Mouse (Mus musculus) hindbrain, postnatal 0 days (tissue): ENCODE measurements around the gene Ect2l. TPM values are rescaled to one million over a fixed set of nuclear protein-coding genes. Genes with fewer than 3 reads are reported as not detected.
"Not testable (repeated sequence)": the region's sequence is repeated elsewhere in the genome, so short reads cannot be mapped to it uniquely, and the experiment has no call there.

Experiments
- ATAC-seq: fragments of 200-750 bp; cut with Nextera tagmentation; 2 replicates; pipeline ENCODE4 v1.8.0; 2017; ENCODE audit warnings: mild to moderate bottlenecking, moderate TSS enrichment, moderate library complexity
- DNase-seq: peaks from one replicate; pipeline ENCODE4 v3.0.0-alpha.2; 2015; ENCODE audit warnings: low spot score
- H3K27ac ChIP-seq: fragments of 300-500 bp; sonication (generic); 2 replicates; pipeline ENCODE4 v1.5.1; 2014; ENCODE audit warnings: mild to moderate bottlenecking
- H3K27me3 ChIP-seq: fragments of 300-500 bp; sonication (generic); 2 replicates; pipeline ENCODE4 v1.6.1; 2014; ENCODE audit warnings: low read length, mixed read lengths; ENCODE audit not compliant: insufficient read depth
- H3K36me3 ChIP-seq: fragments of 300-500 bp; sonication (generic); 2 replicates; pipeline ENCODE4 v1.6.1; 2014; ENCODE audit warnings: low read length, mixed read lengths; ENCODE audit not compliant: insufficient read depth
- H3K4me1 ChIP-seq: fragments of 300-500 bp; sonication (generic); 2 replicates; pipeline ENCODE4 v1.6.1; 2014; ENCODE audit warnings: antibody characterized with exemption, low read length, mixed read lengths; ENCODE audit not compliant: insufficient read depth
- H3K4me2 ChIP-seq: fragments of 300-500 bp; sonication (generic); 2 replicates; pipeline ENCODE4 v1.6.1; 2014; ENCODE audit warnings: low read depth, mild to moderate bottlenecking, low read length, moderate library complexity, mixed read lengths
- H3K4me3 ChIP-seq: fragments of 300-500 bp; sonication (generic); 2 replicates; pipeline ENCODE4 v1.5.1; 2014; ENCODE audit warnings: low read length
- H3K9ac ChIP-seq: fragments of 300-500 bp; sonication (generic); replicated peaks from 2 replicates; pipeline ENCODE4 v1.6.1; 2014; ENCODE audit warnings: mild to moderate bottlenecking, low read length, moderate library complexity, mixed read lengths
- H3K9me3 ChIP-seq: fragments of 300-500 bp; sonication (generic); 2 replicates; pipeline ENCODE4 v1.6.1; 2016; ENCODE audit warnings: low read length, mixed read lengths
- CTCF ChIP-seq: IDR thresholded peaks from 2 replicates; pipeline ENCODE4 v1.5.1; 2016; ENCODE audit warnings: antibody characterized with exemption, control low read depth, low read depth
- whole genome bisulfite sequencing: fragments of 180-500 bp; shearing (Covaris S2); extraction: QIAGEN DNeasy Blood & Tissue Kit; methylation state at CpG from one replicate; pipeline ENCODE4 v1.1.7; 2014; 5-methylcytosine and 5-hydroxymethylcytosine counted together
- polyA plus RNA-seq: library from polyadenylated mRNA; unstranded; fragments of >200 nt; fragmentation: Nextera tagmentation; extraction: Ambion mirVana; gene quantifications from 2 replicates; pipeline ENCODE4 v1.2.1, GENCODE M21; 2015
- total RNA-seq: library from RNA; depleted of rRNA; stranded (reverse); fragments of >200 nt; gene quantifications from 2 replicates; pipeline ENCODE4 v1.2.3, GENCODE M21; 2014

Ect2l gene
- total and polyA plus RNA-seq, 2 experiments from 2014 or later = 0.48 TPM; not detected in 1

DNA sequence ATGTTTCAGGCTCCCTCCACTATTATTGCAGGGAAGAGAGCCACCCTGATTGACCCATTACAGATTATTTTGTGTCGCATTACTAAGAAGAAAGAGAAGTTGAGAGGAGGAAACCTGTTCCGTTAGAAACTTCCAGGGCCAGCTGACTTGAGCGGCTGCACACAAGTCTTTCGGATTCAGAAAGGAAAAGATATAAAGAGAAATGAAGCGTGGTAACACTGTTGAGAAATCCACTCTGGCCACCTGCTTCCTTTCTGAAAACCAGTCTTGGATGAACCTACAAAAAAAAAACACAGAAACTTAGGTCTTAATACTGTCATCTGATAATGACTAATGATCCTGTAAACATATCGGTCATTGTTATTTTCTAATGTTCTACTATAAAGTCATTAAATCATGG lies 35.6 kb downstream of the Ect2l start:
- H3K36me3 ChIP-seq = no peaks in the 10 kb centered on the region

DNA sequence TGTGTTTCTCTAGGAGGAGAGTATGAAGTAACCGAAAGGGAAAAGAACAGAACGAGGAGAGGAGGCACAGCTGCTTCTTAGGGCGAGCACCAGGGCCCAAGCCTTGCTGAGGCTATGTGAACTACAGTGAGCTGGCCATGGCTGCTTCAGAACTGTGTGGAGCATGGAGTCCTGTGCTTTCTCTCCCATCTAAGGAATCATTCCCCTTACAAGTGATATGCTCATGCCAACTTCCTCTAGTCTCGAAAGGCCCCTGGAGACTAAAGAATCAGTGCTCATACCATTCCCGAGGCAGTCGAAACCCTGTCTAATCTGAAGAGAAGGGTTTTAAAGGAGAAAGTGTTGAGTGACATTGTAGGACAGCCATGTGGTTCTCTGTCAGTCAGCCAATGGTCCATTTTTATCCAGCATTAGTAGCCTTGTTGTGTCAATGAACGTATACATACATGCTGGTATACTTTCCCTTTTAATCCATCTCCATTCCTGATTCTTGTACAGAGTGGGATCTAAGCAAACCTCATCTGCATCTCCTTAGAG lies 48.2 kb downstream of the Ect2l start:
- Histone ChIP-seq H3K4me2 (no peak overlapping the region), H3K9ac (no peak overlapping the region)
- WGBS = 89% methylated on average over 7 of the region's 7 CpGs

More for the DNA sequence above, 35.6 kb downstream of the Ect2l start:
- H3K4me3 ChIP-seq = no peak overlapping the region
- ATAC-seq (no peak), DNase-seq (no peak)
- no peaks in the 10 kb centered on the region for H3K27me3 ChIP-seq
- H3K4me2 ChIP-seq = no peak overlapping the region
- no peak overlapping the region for H3K9ac ChIP-seq
- 91% methylated on average over 6 of the region's 6 CpGs for WGBS
- no peaks in the 10 kb centered on the region for H3K9me3 ChIP-seq
- H3K27ac ChIP-seq = no peak overlapping the region
- TF ChIP-seq CTCF = no peak
- H3K4me1 ChIP-seq = no peaks in the 10 kb centered on the region

DNA sequence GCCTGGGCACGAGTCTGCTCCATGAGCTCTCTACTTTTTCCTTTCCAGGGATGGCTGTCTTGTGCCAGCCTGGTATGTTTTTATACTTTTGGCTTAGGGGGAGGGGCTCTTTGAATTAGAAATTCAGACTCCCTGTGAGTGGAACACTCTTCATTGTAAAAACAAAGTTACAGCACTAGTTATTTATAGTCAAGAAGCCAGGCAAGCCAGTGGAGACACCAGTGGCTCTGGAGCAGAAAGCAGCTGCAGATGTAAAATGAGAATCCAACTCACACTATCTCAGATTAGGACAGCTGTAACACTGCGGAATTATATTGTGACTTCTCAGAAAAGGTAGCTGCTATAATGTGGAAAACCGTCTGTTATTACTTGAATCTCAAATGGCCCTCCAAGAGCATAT lies 63.5 kb downstream of the Ect2l start:
- no peak for ATAC-seq
- no peaks in the 10 kb centered on the region for H3K36me3 ChIP-seq
- no peak overlapping the region for H3K9ac ChIP-seq
- no peaks in the 10 kb centered on the region for H3K4me1 ChIP-seq
- WGBS = 85% methylated on average over 3 of the region's 3 CpGs
- no peak for TF ChIP-seq CTCF
- no peak for DNase-seq
- H3K27me3 ChIP-seq = no peaks in the 10 kb centered on the region
- no peaks in the 10 kb centered on the region for H3K9me3 ChIP-seq
- H3K4me3 ChIP-seq = no peak overlapping the region
- H3K4me2 ChIP-seq = no peak overlapping the region
- no peak overlapping the region for H3K27ac ChIP-seq

More for the DNA sequence above, 48.2 kb downstream of the Ect2l start:
- H3K36me3 ChIP-seq = no peaks in the 10 kb centered on the region
- no peaks in the 10 kb centered on the region for H3K4me1 ChIP-seq
- no peaks in the 10 kb centered on the region for H3K9me3 ChIP-seq
- no peak for TF ChIP-seq CTCF
- no peaks in the 10 kb centered on the region for H3K27me3 ChIP-seq
- H3K27ac ChIP-seq = no peak overlapping the region
- H3K4me3 ChIP-seq = no peak overlapping the region
- DNase-seq (no peak), ATAC-seq (no peak)

DNA sequence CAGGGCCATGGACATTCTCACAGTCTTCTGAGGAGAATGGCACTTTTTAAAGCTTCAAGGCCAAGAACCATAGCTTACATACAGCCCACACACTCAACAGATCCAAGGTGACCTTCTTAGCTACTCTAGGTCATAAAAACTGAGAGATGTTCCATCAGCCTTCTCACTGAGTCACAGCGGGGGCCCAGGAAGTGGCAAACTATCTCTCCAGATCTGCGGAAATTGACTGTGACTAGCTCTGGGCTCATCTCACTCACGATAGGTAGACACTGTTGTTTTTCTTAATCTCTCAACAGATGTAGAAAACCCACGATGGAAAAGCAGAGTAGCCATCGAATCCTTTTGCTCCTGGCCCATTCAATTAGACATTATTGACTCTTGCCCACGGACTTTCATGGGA lies 68.5 kb downstream of the Ect2l start:
- no peak for TF ChIP-seq CTCF
- no peak overlapping the region for H3K4me3 ChIP-seq
- WGBS = 90% methylated on average over 6 of the region's 6 CpGs
- no peak overlapping the region for H3K27ac ChIP-seq
- H3K4me1 ChIP-seq = no peaks in the 10 kb centered on the region
- no peaks in the 10 kb centered on the region for H3K9me3 ChIP-seq
- no peak for ATAC-seq
- no peak overlapping the region for H3K9ac ChIP-seq
- no peak for DNase-seq
- H3K36me3 ChIP-seq = no peaks in the 10 kb centered on the region
- H3K27me3 ChIP-seq = no peaks in the 10 kb centered on the region
- H3K4me2 ChIP-seq = no peak overlapping the region

DNA sequence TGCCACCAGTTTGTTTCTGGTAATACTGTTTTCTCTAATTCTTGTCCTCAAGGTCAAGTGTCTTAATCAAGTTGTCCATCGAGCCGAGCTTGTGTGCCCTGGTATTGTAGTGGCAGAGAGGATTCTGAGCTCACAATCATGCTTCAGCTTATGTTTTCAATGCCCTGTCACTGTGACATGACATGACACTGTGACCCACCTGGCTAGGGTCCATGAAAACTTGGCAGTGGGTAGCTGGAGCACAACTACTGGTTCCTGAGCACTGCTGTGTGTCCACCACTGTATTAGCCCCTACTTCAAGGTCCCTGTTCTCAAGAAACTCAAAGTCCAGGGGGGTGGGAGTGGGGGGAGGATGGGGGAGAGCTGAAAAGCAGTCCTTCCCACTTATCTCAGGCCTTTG lies 69.3 kb downstream of the Ect2l start:
- no peak overlapping the region for H3K27ac ChIP-seq
- 59% methylated on average over 2 of the region's 2 CpGs for WGBS
- H3K36me3 ChIP-seq = no peaks in the 10 kb centered on the region
- no peaks in the 10 kb centered on the region for H3K9me3 ChIP-seq
- no peak for DNase-seq
- H3K9ac ChIP-seq = no peak overlapping the region
- no peaks in the 10 kb centered on the region for H3K4me1 ChIP-seq
- no peaks in the 10 kb centered on the region for H3K27me3 ChIP-seq
- no peak for TF ChIP-seq CTCF
- H3K4me2 ChIP-seq = no peak overlapping the region
- H3K4me3 ChIP-seq = no peak overlapping the region
- ATAC-seq = no peak

DNA sequence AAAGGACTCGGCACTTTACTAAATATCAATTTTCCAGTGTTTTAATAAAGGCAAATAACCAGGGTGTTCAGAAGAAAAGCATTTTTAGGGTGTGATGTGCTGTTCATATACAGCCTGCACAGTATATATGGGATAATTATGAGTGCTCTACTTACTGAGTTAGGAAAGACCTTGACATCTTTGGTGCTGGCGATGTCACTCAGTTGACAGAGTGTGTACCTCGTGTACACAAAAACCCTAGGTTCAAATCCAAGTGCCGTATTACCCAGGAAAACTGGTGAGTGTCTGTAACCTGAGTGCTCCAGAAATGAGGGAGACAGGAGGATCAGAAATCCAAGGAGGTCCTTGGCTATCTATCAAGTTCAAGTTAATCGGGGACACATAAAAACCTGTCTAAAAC lies 71.1 kb downstream of the Ect2l start:
- Histone ChIP-seq H3K27me3 (no peaks in the 10 kb centered on the region), H3K4me3 (0 out of 2 replicates have a peak overlapping the region, but pooled peaks have one; percentile 15), H3K27ac (no peak overlapping the region), H3K9me3 (no peaks in the 10 kb centered on the region), H3K4me2 (peak overlapping the region; percentile 37), H3K36me3 (no peaks in the 10 kb centered on the region), H3K9ac (no peak overlapping the region), H3K4me1 (no peaks in the 10 kb centered on the region)
- ATAC-seq = no peak
- no peak for TF ChIP-seq CTCF
- DNase-seq = no peak
- 86% methylated on average over 5 of the region's 5 CpGs for WGBS

DNA sequence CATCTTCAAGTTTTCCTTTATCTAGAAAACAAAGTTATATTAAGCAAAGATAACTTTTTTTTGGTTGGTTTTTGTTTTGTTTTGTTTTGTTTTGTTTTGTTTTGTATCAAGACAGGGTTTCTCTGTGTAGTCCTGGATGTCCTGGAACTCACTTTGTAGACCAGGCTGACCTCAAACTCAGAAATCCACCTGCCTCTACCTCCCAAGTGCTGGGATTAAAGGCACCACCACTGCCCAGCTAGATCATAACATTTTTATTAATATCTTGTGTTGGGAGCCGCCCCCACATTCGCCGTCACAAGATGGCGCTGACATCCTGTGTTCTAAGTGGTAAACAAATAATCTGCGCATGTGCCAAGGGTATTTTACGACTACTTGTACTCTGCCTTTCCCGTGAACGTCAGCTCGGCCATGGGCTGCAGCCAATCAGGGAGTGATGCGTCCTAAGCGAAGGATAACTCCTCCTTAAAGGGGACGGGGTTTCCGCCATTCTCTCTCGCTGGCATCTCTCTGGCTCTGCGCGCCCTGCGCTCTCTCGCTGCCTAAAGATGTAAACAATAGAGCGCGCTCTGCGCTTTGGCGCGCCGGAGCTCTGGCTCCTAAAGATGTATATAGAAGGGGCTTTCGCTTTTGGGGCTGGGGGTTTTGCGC lies 71.7 kb downstream of the Ect2l start:
- not testable (repeated sequence) for ATAC-seq, DNase-seq, H3K27me3 ChIP-seq, H3K4me1 ChIP-seq, H3K4me2 ChIP-seq, H3K9ac ChIP-seq, H3K36me3 ChIP-seq, H3K9me3 ChIP-seq, H3K27ac ChIP-seq
- 0 out of 2 replicates have a peak overlapping the region, but pooled peaks have one; percentile 15 for H3K4me3 ChIP-seq
- WGBS = 72% methylated on average over 11 of the region's 26 CpGs
- peak; percentile 9; the same call in 1 of the 2 replicates for TF ChIP-seq CTCF
